Mouse (Mus musculus): ENCODE results near the gene Sfrp2.

The Sfrp2 gene

GRCm38 (mm10) chr3:83765871-83766725 lies at the start of gene Sfrp2:
Gene Sfrp2 (plus strand): TSS chr3:83766321.
- DNase-seq (ENCODE audit: low read depth, low spot score), result peak; percentile 90

- no peak for DNase-seq (ENCODE audit: low read depth, low spot score)
Observed at GRCm38 (mm10) chr3:83717643-83718231, 48.4 kb upstream of the Sfrp2 start.

- no peak for DNase-seq (ENCODE audit: low read depth, low spot score)
Observed at GRCm38 (mm10) chr3:83718662-83719061, 47.5 kb upstream of the Sfrp2 start.

GRCm38 (mm10) chr3:83728223-83728622 lies 37.9 kb upstream of the Sfrp2 start:
- no peak for DNase-seq (ENCODE audit: low read depth, low spot score)

GRCm38 (mm10) chr3:83728675-83729390 lies 37.3 kb upstream of the Sfrp2 start:
- DNase-seq (ENCODE audit: low read depth, low spot score), result no peak

GRCm38 (mm10) chr3:83733985-83734384 lies 32.1 kb upstream of the Sfrp2 start:
- no peak for DNase-seq (ENCODE audit: low read depth, low spot score)

GRCm38 (mm10) chr3:83736980-83737379 lies 29.1 kb upstream of the Sfrp2 start:
- DNase-seq (ENCODE audit: low read depth, low spot score), result no peak

GRCm38 (mm10) chr3:83740246-83740645 lies 25.9 kb upstream of the Sfrp2 start:
- no peak for DNase-seq (ENCODE audit: low read depth, low spot score)

GRCm38 (mm10) chr3:83747276-83747675 lies 18.8 kb upstream of the Sfrp2 start:
- no peak for DNase-seq (ENCODE audit: low read depth, low spot score)

- DNase-seq (ENCODE audit: low read depth, low spot score), result no peak
Observed at GRCm38 (mm10) chr3:83747895-83748294, 18.2 kb upstream of the Sfrp2 start.

- no peak for DNase-seq (ENCODE audit: low read depth, low spot score)
Observed at GRCm38 (mm10) chr3:83751625-83752024, 14.5 kb upstream of the Sfrp2 start.

- DNase-seq (ENCODE audit: low read depth, low spot score), result no peak
Observed at GRCm38 (mm10) chr3:83752196-83752595, 13.9 kb upstream of the Sfrp2 start.

GRCm38 (mm10) chr3:83755043-83755635 lies 11.0 kb upstream of the Sfrp2 start:
- no peak for DNase-seq (ENCODE audit: low read depth, low spot score)

GRCm38 (mm10) chr3:83755666-83756065 lies 10.5 kb upstream of the Sfrp2 start:
- DNase-seq (ENCODE audit: low read depth, low spot score), result no peak

- DNase-seq (ENCODE audit: low read depth, low spot score), result peak; percentile 23
Observed at GRCm38 (mm10) chr3:83762361-83762760, 3.8 kb upstream of the Sfrp2 start.

GRCm38 (mm10) chr3:83763551-83764548 lies 2.3 kb upstream of the Sfrp2 start:
- DNase-seq (ENCODE audit: low read depth, low spot score), result peak; percentile 87

GRCm38 (mm10) chr3:83766726-83767070 lies 577 bp downstream of the Sfrp2 start:
- DNase-seq (ENCODE audit: low read depth, low spot score), result no peak

- DNase-seq (ENCODE audit: low read depth, low spot score), result no peak
Observed at GRCm38 (mm10) chr3:83767121-83767520, 1.0 kb downstream of the Sfrp2 start.

- DNase-seq (ENCODE audit: low read depth, low spot score), result no peak
Observed at GRCm38 (mm10) chr3:83768293-83769035, 2.3 kb downstream of the Sfrp2 start.

- DNase-seq (ENCODE audit: low read depth, low spot score), result peak; percentile 31
Observed at GRCm38 (mm10) chr3:83769036-83769410, 2.9 kb downstream of the Sfrp2 start.
